Mouse (Mus musculus): ENCODE data around the gene Tgif2. TPM values are rescaled to one million over a fixed set of nuclear protein-coding genes. Genes with fewer than 3 reads are reported as not detected.
"Not testable (repeated sequence)": the region's sequence is repeated elsewhere in the genome, so short reads cannot be mapped to it uniquely, and the experiment has no call there.

Tgif2 gene
- total RNA-seq, 2 experiments from 2014 or later = 0.77 to 1.4 TPM

- TF ChIP-seq CTCF (conservative IDR thresholded peaks at IDR 0.05) = no peak
- Histone ChIP-seq H3K27ac (peak overlapping the region; percentile 36; the same call in 1 of the 2 replicates), H3K4me3 (no peak overlapping the region)
- no peak for DNase-seq (ENCODE audit: low spot score in 2 of 2)
These were observed 29.7 kb downstream of the Tgif2 start for GRCm38 (mm10) chr2:156869554-156869953.

- no peak for TF ChIP-seq CTCF (conservative IDR thresholded peaks at IDR 0.05)
- Histone ChIP-seq H3K4me3 (no peak overlapping the region), H3K27ac (peak overlapping the region; percentile 39; the same call in 1 of the 2 replicates)
- DNase-seq (ENCODE audit: low spot score in 2 of 2) = peak in 1 of 2 experiments; percentile 32
These were observed 30.7 kb downstream of the Tgif2 start for GRCm38 (mm10) chr2:156870519-156870918.

DNA sequence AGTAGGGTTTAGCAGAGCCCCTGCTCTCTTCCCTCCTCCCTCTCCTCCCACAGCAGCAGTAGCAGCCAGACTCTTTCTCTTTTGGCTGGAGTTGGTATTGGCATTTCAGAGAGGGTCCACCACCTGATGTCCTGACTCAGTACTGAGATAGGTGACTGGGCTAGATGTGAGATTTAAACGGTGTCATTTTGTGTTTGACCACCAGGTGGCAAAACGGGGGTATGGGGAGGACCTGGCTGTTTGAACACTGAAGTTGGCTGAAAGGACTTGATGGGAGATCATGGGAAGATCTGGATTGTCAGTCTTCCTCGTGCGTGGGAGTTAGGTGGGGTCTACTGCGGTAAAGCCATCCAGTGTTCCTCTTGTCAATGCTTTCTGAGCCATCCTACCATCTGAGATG, 33.8 kb downstream of the Tgif2 start:
- Histone ChIP-seq H3K4me3 (no peak overlapping the region), H3K27ac (no peak overlapping the region)
- peak; percentile 43 to 59 for DNase-seq (ENCODE audit: low spot score in 2 of 2)
- peak; percentile 83 for TF ChIP-seq CTCF (conservative IDR thresholded peaks at IDR 0.05)

DNA sequence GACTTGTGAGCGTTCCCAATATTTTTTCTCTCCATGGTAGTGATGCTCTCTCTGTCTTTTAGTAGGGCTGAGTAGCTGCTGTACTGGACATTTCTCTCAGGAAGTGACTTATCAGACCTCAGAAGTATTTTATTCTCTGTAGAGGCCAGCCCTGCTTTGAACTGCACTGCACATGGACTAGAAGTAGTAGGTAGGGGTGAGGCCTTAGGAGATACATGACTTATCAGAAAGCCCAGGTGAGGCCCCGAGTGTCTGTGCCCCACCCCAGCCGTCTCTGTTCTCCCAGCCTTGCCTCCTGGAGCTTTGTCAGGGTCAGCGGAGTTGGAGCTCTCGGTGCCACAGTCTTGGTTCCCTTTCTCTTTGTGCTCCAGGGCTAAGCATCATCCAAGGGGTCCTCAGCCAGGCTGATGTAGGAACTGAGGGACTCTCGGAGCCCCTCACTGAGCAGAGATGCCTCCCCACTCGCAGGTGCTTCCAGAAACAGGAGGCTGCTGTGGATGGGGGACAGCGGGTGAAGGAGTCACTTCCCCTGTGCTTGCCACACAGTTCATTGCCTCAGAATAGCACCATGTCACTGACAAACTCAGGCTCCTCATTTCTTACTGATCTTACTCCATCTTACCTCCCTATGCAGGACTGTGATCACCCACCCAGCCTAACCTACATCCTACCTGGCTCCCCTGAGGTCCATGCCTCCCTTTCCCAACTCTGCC, 34.4 kb downstream of the Tgif2 start:
- Histone ChIP-seq H3K4me3 (no peak overlapping the region), H3K27ac (no peak overlapping the region)
- TF ChIP-seq CTCF (conservative IDR thresholded peaks at IDR 0.05) = no peak
- no peak for DNase-seq (ENCODE audit: low spot score in 2 of 2)

- TF ChIP-seq CTCF (conservative IDR thresholded peaks at IDR 0.05) = no peak
- no peak overlapping the region for H3K4me3 ChIP-seq
- no peak overlapping the region for H3K27ac ChIP-seq
These were observed 35.1 kb downstream of the Tgif2 start for GRCm38 (mm10) chr2:156874760-156875510.

GRCm38 (mm10) chr2:156877726-156878125, 37.9 kb downstream of the Tgif2 start:
- Histone ChIP-seq H3K4me3 (no peak overlapping the region), H3K27ac (no peak overlapping the region)
- no peak for TF ChIP-seq CTCF (conservative IDR thresholded peaks at IDR 0.05)
- no peak for DNase-seq (ENCODE audit: low spot score in 2 of 2)

More at GRCm38 (mm10) chr2:156874760-156875510, 35.1 kb downstream of the Tgif2 start:
- no peak for DNase-seq (ENCODE audit: low spot score in 2 of 2)

DNA sequence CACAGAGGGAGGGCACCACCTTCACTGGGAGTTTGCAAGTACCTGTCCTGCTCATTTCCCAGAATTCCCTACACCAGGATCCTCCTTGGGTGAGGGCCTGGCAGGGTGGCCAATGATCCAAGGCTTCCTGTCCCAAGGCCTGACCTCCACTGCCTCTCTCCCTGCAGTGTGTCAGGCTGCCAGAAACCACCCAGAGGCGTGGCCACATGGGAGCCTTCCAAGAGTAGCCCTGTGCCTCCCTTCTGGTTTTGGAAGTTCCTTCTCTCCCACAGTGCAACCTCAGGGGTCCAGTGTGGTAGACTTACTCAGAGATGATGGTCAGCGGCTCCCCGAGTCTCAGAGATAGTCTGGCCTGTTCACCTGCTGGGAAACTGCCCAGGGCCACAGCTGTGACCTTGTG, 39.7 kb downstream of the Tgif2 start:
- TF ChIP-seq CTCF (conservative IDR thresholded peaks at IDR 0.05) = no peak
- Histone ChIP-seq H3K4me3 (no peak overlapping the region), H3K27ac (no peak overlapping the region)
- no peak for DNase-seq (ENCODE audit: low spot score in 2 of 2)

DNA sequence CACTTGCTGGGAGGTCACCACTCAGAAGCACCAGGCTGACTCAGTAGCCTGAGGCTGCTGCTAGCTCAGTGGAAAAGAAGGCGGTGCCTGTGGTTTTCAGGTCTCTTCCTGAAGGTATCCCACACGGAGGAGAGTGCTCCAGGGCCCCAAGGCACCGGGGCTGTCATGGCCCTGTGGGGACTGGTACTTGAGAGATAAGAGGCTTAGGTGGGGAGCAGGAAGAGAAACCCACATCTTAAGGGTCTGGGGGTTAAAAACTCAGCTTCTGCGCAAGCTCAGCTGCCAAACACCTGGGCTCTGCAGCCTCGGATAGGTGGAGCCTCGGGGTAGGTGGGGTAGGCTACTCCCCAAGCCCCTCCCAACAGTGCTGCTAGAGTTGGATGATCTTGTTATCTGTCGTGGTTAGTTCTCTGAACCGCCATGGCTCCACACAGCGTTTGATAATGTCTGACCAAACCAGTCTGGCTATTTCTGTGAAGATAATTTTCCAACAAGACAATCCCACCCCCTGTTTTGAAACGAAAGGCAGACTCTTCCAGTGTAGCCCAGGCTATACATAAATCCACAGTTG, 42.7 kb downstream of the Tgif2 start:
- no peak for TF ChIP-seq CTCF (conservative IDR thresholded peaks at IDR 0.05)
- no peak for DNase-seq (ENCODE audit: low spot score in 2 of 2)
- H3K27ac ChIP-seq = no peak overlapping the region
- no peak overlapping the region for H3K4me3 ChIP-seq

DNA sequence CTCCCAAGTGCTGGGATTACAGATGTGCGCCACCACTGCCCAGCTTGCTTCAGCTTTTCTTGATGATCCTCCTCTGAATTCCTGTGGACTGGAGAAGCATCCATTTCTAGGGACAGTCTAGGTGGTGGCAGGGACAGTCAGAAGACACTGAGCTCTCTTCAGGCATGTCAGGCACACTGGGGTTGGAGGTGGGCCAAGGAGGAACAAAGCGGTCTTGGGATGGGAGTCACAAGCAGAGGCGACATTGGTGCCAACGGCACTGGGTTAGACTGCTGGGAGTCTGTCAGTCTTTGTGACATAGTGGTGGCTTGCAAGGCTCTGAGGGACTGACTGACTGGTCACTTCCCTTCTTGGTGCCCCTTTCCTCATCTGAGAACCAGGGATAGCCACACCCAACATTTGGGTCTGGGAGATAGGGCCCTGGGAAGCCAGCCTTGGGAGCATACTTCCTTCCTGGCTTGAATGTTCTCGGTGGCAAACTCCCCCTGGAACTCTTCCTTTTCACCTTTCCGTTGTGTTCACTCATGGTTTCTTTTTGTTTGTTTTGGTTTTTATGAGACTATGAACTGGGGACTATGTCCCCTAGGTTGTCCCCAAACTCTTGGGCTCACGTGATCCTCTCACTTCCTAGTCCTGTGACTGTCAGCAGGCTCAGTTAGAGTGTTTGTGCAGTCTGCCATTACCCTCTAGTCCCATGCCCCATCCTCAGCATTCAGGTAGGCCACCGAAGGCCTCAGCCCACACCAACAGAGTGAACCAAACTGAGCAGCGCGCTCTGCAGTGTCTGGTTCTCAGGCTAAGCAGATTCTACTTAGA, 44.8 kb downstream of the Tgif2 start:
- TF ChIP-seq CTCF (conservative IDR thresholded peaks at IDR 0.05) = no peak
- no peak overlapping the region for H3K4me3 ChIP-seq
- no peak overlapping the region for H3K27ac ChIP-seq
- DNase-seq (ENCODE audit: low spot score in 2 of 2) = no peak

DNA sequence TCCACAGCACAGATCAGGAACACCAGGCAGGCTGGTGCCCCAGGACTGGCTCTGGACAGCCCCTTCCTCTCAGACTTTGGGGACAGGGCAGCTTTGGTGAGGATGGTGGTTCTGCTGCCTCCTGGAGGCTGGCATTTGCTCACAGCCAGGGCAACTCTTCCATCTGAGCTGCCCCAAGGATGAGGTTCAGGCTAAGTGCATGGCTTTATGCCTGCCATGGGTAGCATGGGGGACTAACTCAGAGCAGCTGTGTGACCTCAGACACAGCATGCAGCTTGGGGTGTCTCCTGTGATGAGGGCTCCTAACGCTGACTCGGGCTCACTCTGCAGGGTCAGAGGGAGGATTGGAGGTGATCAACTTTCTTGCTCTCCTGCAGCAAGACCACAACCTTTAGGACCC, 45.9 kb downstream of the Tgif2 start:
- DNase-seq (ENCODE audit: low spot score in 2 of 2); H3K27ac ChIP-seq: not testable (repeated sequence)
- peak; percentile 13; the same call in 1 of the 2 replicates for TF ChIP-seq CTCF (conservative IDR thresholded peaks at IDR 0.05)

GRCm38 (mm10) chr2:156886084-156886631, 46.4 kb downstream of the Tgif2 start:
- no peak for TF ChIP-seq CTCF (conservative IDR thresholded peaks at IDR 0.05)
- H3K4me3 ChIP-seq = no peak overlapping the region
- no peak for DNase-seq (ENCODE audit: low spot score in 2 of 2)
- H3K27ac ChIP-seq = no peak overlapping the region

More for the DNA sequence above, 45.9 kb downstream of the Tgif2 start:
- not testable (repeated sequence) for H3K4me3 ChIP-seq

DNA sequence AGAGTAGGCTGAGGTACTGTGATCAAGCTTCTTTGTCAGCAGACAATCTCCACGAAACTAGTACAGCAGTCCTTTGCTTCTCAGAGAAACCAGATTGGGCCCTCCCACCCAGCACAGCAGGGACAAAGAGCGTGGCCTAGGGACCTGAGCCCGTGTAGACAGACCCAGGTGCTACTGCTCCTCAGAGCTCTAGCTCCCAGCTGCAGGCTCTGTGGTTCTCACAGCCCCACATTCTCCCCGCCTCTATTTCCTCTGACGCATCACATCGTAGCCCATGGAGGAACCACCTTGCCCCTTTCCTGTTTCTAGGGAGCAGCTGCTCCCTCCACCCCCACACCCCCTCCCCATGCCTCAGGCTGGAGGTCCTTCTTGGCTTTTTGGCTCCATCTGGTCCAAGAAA, 47.2 kb downstream of the Tgif2 start, which contains the start of gene Sla2:
Gene Sla2 (minus strand): TSS at position 176 of the 400 bp plus-strand sequence.
- H3K4me3 ChIP-seq = no peak within 1 kb of the TSS
- H3K27ac ChIP-seq = no peak within 1 kb of the TSS
- TF ChIP-seq CTCF (conservative IDR thresholded peaks at IDR 0.05) = no peak
- no peak for DNase-seq (ENCODE audit: low spot score in 2 of 2)
